Mouse (Mus musculus): ENCODE results near the gene Tm2d3.

GRCm38 (mm10) chr7:65737286-65738040 is 46.5 kb downstream of the Tm2d3 start:
- TF ChIP-seq CTCF (IDR thresholded peaks at IDR 0.05; ENCODE audit: insufficient read depth, low read depth, low read length) (no peak), POLR2A (IDR thresholded peaks at IDR 0.05; ENCODE audit: insufficient read depth, low read depth, low read length) (no peak)

Data from olfactory bulb, adult 2 months (tissue).